Mouse (Mus musculus) embryonic facial prominence, embryonic 15.5 days (tissue): ENCODE measurements around the gene Lrwd1. TPM values are rescaled to one million over a fixed set of nuclear protein-coding genes. Genes with fewer than 3 reads are reported as not detected.
"Not testable (repeated sequence)": the region's sequence is repeated elsewhere in the genome, so short reads cannot be mapped to it uniquely, and the experiment has no call there.

Experiments
- ATAC-seq: fragments of 200-750 bp; cut with Nextera tagmentation; 2 replicates; pipeline ENCODE4 v1.8.0; 2017; ENCODE audit warnings: low read depth, moderate TSS enrichment; ENCODE audit not compliant: insufficient number of reproducible peaks, low FRiP score, low TSS enrichment
- H3K27ac ChIP-seq: fragments of 300-500 bp; sonication (generic); replicated peaks from 2 replicates; pipeline ENCODE4 v1.5.1; 2015; ENCODE audit warnings: mild to moderate bottlenecking, inconsistent platforms
- H3K27me3 ChIP-seq: fragments of 300-500 bp; sonication (generic); 2 replicates; pipeline ENCODE4 v1.6.1; 2015; ENCODE audit warnings: inconsistent platforms
- H3K36me3 ChIP-seq: fragments of 300-500 bp; sonication (generic); 2 replicates; pipeline ENCODE4 v1.6.1; 2015; ENCODE audit warnings: mild to moderate bottlenecking, inconsistent platforms
- H3K4me1 ChIP-seq: fragments of 300-500 bp; sonication (generic); 2 replicates; pipeline ENCODE4 v1.6.1; 2015; ENCODE audit warnings: inconsistent platforms
- H3K4me2 ChIP-seq: fragments of 300-500 bp; sonication (generic); replicated peaks from 2 replicates; pipeline ENCODE4 v1.6.1; 2015; ENCODE audit warnings: mild to moderate bottlenecking, inconsistent platforms
- H3K4me3 ChIP-seq: fragments of 300-500 bp; sonication (generic); replicated peaks from 2 replicates; pipeline ENCODE4 v1.5.1; 2015; ENCODE audit warnings: mild to moderate bottlenecking, inconsistent platforms
- H3K9ac ChIP-seq: fragments of 300-500 bp; sonication (generic); 2 replicates; pipeline ENCODE4 v1.6.1; 2015; ENCODE audit warnings: inconsistent platforms
- H3K9me3 ChIP-seq: fragments of 300-500 bp; sonication (generic); replicated peaks from 2 replicates; pipeline ENCODE4 v1.6.1; 2016; ENCODE audit warnings: inconsistent platforms
- WGBS: fragments of 180-500 bp; shearing (Covaris S2); methylation state at CpG from one replicate; pipeline ENCODE4 v1.1.7; 2015; 5-methylcytosine and 5-hydroxymethylcytosine counted together
- polyA plus RNA-seq: library from polyadenylated mRNA; unstranded; fragments of >200 nt; fragmentation: Nextera tagmentation; extraction: Ambion mirVana; gene quantifications from 2 replicates; pipeline ENCODE4 v1.2.1, GENCODE M21; 2015

Lrwd1 gene
- polyA plus RNA-seq, 1 experiment from 2014 or later, result 40.0 TPM

- ATAC-seq, H3K9me3 ChIP-seq, H3K4me3 ChIP-seq, H3K27ac ChIP-seq, H3K4me2 ChIP-seq, H3K36me3 ChIP-seq, H3K9ac ChIP-seq, H3K27me3 ChIP-seq: not testable (repeated sequence)
- 40% methylated on average over 4 of the region's 4 CpGs for WGBS
- H3K4me1 ChIP-seq, result peaks cover 22% of the 10 kb centered on the region
These were observed 22.3 kb downstream of the Lrwd1 start for GRCm38 (mm10) chr5:136113546-136113945.

GRCm38 (mm10) chr5:136109042-136109441, 26.8 kb downstream of the Lrwd1 start:
- ATAC-seq, result no peak
- Histone ChIP-seq H3K4me2 (no peak overlapping the region), H3K4me1 (no peaks in the 10 kb centered on the region), H3K4me3 (no peak overlapping the region), H3K36me3 (no peaks in the 10 kb centered on the region; the same call in 1 of the 2 replicates), H3K27me3 (no peaks in the 10 kb centered on the region), H3K9me3 (no peaks in the 10 kb centered on the region), H3K9ac (no peak overlapping the region), H3K27ac (no peak overlapping the region)
- 70% methylated on average over 3 of the region's 3 CpGs for WGBS

- Histone ChIP-seq H3K4me2 (no peak overlapping the region), H3K9ac (no peak overlapping the region), H3K9me3 (no peaks in the 10 kb centered on the region), H3K27me3 (no peaks in the 10 kb centered on the region), H3K36me3 (no peaks in the 10 kb centered on the region; the same call in 1 of the 2 replicates), H3K27ac (no peak overlapping the region), H3K4me3 (no peak overlapping the region), H3K4me1 (no peaks in the 10 kb centered on the region)
- no peak for ATAC-seq
- WGBS, result 45% methylated on average over 2 of the region's 2 CpGs
These were observed 27.4 kb downstream of the Lrwd1 start for GRCm38 (mm10) chr5:136108486-136108885.

- H3K4me3 ChIP-seq, result no peak overlapping the region
- no peak for ATAC-seq
- no peak overlapping the region for H3K27ac ChIP-seq
- no peak overlapping the region for H3K9ac ChIP-seq
- no peaks in the 10 kb centered on the region; the same call in 1 of the 2 replicates for H3K36me3 ChIP-seq
- 79% methylated on average over 5 of the region's 5 CpGs for WGBS
- no peak overlapping the region for H3K4me2 ChIP-seq
- peaks cover 9% of the 10 kb centered on the region for H3K4me1 ChIP-seq
- no peaks in the 10 kb centered on the region for H3K9me3 ChIP-seq
- peaks cover 10% of the 10 kb centered on the region; the same call in 1 of the 2 replicates for H3K27me3 ChIP-seq
These were observed 31.4 kb downstream of the Lrwd1 start for GRCm38 (mm10) chr5:136104511-136104910.

- no peaks in the 10 kb centered on the region for H3K9me3 ChIP-seq
- peak; percentile 71 for ATAC-seq
- WGBS, result 6% methylated on average over 41 of the region's 41 CpGs
- no peaks in the 10 kb centered on the region; the same call in 1 of the 2 replicates for H3K36me3 ChIP-seq
- no peak overlapping the region for H3K9ac ChIP-seq
- no peak overlapping the region for H3K27ac ChIP-seq
- H3K4me2 ChIP-seq, result peak overlapping the region; percentile 71
- H3K4me1 ChIP-seq, result peaks cover 9% of the 10 kb centered on the region
- peak overlapping the region; percentile 34 for H3K4me3 ChIP-seq
- H3K27me3 ChIP-seq, result peaks cover 10% of the 10 kb centered on the region; the same call in 1 of the 2 replicates
These were observed 33.6 kb downstream of the Lrwd1 start for GRCm38 (mm10) chr5:136102099-136102820.

GRCm38 (mm10) chr5:136098536-136098935, 37.3 kb downstream of the Lrwd1 start:
- Histone ChIP-seq H3K36me3 (no peaks in the 10 kb centered on the region), H3K27ac (no peak overlapping the region), H3K27me3 (peaks cover 10% of the 10 kb centered on the region; the same call in 1 of the 2 replicates), H3K4me2 (no peak overlapping the region), H3K4me3 (no peak overlapping the region), H3K9me3 (no peaks in the 10 kb centered on the region), H3K9ac (no peak overlapping the region), H3K4me1 (peaks cover 9% of the 10 kb centered on the region)
- ATAC-seq, result no peak
- WGBS, result 85% methylated on average over 10 of the region's 10 CpGs

GRCm38 (mm10) chr5:136095089-136095488, 40.8 kb downstream of the Lrwd1 start:
- Histone ChIP-seq H3K9me3 (no peaks in the 10 kb centered on the region), H3K4me1 (no peaks in the 10 kb centered on the region), H3K36me3 (0 out of 2 replicates have a peak, but pooled peaks cover 3% of the 10 kb centered on the region), H3K9ac (no peak overlapping the region), H3K27me3 (no peaks in the 10 kb centered on the region), H3K27ac (no peak overlapping the region), H3K4me3 (no peak overlapping the region), H3K4me2 (no peak overlapping the region)
- ATAC-seq, result no peak
- whole genome bisulfite sequencing, result 65% methylated on average over 7 of the region's 7 CpGs

GRCm38 (mm10) chr5:136094249-136095010, 41.4 kb downstream of the Lrwd1 start:
- Histone ChIP-seq H3K4me1 (no peaks in the 10 kb centered on the region), H3K36me3 (0 out of 2 replicates have a peak, but pooled peaks cover 3% of the 10 kb centered on the region), H3K27me3 (no peaks in the 10 kb centered on the region), H3K27ac (no peak overlapping the region), H3K9ac (no peak overlapping the region), H3K4me2 (no peak overlapping the region), H3K4me3 (no peak overlapping the region), H3K9me3 (no peaks in the 10 kb centered on the region)
- ATAC-seq, result peak; percentile 77
- WGBS, result 45% methylated on average over 8 of the region's 8 CpGs

- H3K4me1 ChIP-seq, result no peaks in the 10 kb centered on the region
- no peak for ATAC-seq
- WGBS, result 52% methylated on average over 5 of the region's 5 CpGs
These were observed 43.9 kb downstream of the Lrwd1 start for GRCm38 (mm10) chr5:136091927-136092326.

GRCm38 (mm10) chr5:136088821-136089575, 46.9 kb downstream of the Lrwd1 start:
- Histone ChIP-seq H3K4me2 (no peak overlapping the region), H3K9ac (no peak overlapping the region), H3K27me3 (0 out of 2 replicates have a peak, but pooled peaks cover 6% of the 10 kb centered on the region), H3K4me3 (no peak overlapping the region), H3K4me1 (peaks cover 16% of the 10 kb centered on the region), H3K9me3 (no peaks in the 10 kb centered on the region), H3K27ac (no peak overlapping the region), H3K36me3 (0 out of 2 replicates have a peak, but pooled peaks cover 3% of the 10 kb centered on the region)
- WGBS, result 17% methylated on average over 14 of the region's 14 CpGs
- ATAC-seq, result no peak

More at GRCm38 (mm10) chr5:136091927-136092326, 43.9 kb downstream of the Lrwd1 start:
- Histone ChIP-seq H3K27me3 (no peaks in the 10 kb centered on the region), H3K36me3 (0 out of 2 replicates have a peak, but pooled peaks cover 3% of the 10 kb centered on the region), H3K9me3 (no peaks in the 10 kb centered on the region), H3K4me2 (no peak overlapping the region), H3K4me3 (no peak overlapping the region), H3K9ac (no peak overlapping the region), H3K27ac (no peak overlapping the region)

GRCm38 (mm10) chr5:136086290-136086689, 49.6 kb downstream of the Lrwd1 start:
- no peak overlapping the region for H3K9ac ChIP-seq
- no peak overlapping the region for H3K4me3 ChIP-seq
- no peak overlapping the region for H3K27ac ChIP-seq
- H3K36me3 ChIP-seq, result 0 out of 2 replicates have a peak, but pooled peaks cover 3% of the 10 kb centered on the region
- no peaks in the 10 kb centered on the region for H3K9me3 ChIP-seq
- peaks cover 24% of the 10 kb centered on the region for H3K4me1 ChIP-seq
- 84% methylated on average over 8 of the region's 8 CpGs for WGBS
- no peak overlapping the region for H3K4me2 ChIP-seq
- no peak for ATAC-seq
- H3K27me3 ChIP-seq, result 0 out of 2 replicates have a peak, but pooled peaks cover 6% of the 10 kb centered on the region
